Mouse (Mus musculus) left cerebral cortex, postnatal 36 days (tissue): ENCODE data around the gene Psmd11. TPM values are rescaled to one million over a fixed set of nuclear protein-coding genes. Genes with fewer than 3 reads are reported as not detected.
"Not testable (repeated sequence)": the region's sequence is repeated elsewhere in the genome, so short reads cannot be mapped to it uniquely, and the experiment has no call there.

Experiments
- DNase-seq, 2 experiments: peaks; one replicate each; pipeline ENCODE4 v3.0.0; 2021 to 2022; ENCODE audit warnings: low spot score in 2 of 2, mixed read lengths in 1 of 2
- intact Hi-C: fragments of 180-260 bp; cut with DNase I; formaldehyde crosslinking; loops from one replicate; pipeline ENCODE4 v1.15.1; 2025
- total RNA-seq, 2 experiments: library from RNA; stranded (reverse); gene quantifications; 2 replicates each; pipeline ENCODE4 v1.2.3; 2021

Gene Psmd11
- total RNA-seq, 2 experiments from 2014 or later = 96.0 to 99.9 TPM

DNA sequence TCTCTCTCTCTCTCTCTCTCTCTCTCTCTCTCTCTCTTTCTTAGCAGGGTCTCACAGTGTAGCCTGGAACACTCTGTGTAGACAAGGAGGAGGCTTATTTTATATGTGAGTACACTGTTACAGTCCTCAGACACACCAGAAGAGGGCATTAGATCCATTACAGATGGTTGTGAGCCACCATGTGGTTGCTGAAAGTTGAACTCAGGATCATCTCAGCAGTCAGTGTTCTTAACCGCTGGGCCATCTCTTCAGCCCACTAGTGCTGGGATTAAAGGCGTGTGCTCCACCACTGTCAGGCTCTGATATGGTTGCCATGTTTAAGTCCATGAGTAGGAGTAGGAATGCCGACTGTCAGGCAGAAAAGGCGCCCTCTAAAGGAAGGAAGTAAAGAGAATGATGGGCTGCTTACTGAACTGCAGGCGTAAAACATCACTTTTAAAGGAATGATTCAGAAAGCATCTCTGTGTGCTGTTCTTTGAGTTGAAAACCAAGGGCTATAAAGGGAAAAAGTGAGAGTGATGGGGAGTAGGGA is 3.1 kb upstream of the Psmd11 start:
- intact Hi-C loops = no loop called here
- no peak for DNase-seq

DNA sequence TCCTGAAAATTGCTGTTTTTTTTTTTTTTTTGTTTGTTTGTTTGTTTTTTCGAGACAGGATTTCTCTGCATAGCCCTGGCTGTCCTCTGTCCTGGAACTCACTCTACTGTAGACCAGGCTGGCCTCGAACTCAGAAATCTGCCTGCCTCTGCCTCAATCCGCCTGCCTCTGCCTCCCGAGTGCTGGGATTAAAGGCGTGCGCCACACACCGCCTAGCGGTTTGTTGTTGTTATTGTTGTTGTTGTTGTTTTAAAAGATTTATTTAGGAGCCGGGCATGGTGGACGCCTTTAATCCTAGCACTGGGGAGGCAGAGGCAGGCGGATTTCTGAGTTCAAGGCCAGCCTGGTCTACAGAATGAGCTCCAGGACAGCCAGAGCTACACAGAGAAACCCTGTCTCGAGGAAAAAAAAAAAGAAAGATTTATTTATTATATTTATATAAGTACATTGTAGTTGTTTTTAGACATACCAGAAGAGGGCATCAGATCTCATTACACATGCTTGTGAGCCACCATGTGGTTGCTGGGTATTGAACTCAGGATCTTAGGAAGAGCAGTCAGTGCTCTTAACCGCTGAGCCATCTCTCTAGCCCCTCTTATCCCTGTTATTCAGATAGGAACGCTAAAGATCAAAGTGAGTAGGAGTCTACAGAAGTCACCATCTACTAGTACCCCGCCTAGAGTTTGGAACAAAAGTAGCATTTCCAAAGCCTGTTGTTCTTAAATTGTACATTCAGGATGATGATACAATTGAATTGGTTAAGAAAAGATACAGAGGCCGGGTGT is 2.2 kb upstream of the Psmd11 start:
- DNase-seq, intact Hi-C loops: not testable (repeated sequence)

DNA sequence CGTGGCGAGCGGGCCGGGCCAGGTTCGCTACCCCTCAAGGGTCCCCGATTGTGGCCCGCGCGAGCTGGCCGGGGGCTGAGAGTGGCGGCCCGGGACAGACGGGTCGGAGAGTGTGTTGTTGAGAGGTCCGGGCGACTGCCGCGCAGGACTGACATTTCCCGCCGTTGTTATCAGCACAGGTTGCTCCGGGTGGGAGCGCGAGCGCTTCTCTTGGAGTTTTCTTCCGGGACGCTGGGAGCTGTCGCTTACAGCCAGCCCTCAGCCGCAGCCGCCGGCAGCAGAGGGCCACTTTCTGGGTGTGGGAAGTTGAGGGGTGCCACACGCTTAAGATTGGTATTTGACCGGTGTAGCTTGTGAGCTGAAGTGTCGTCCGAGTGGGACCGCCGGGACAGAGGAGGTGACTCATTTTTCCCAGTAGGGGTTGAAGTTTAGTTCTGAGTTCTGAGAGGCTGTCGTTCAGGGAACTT is 627 bp downstream of the Psmd11 start:
- DNase-seq = peak in 1 of 2 experiments; percentile 49
- intact Hi-C loops = loop anchor here (2.0 kb wide), 1 partner anchor 242 kb away; no protein-coding TSS in a partner anchor

DNA sequence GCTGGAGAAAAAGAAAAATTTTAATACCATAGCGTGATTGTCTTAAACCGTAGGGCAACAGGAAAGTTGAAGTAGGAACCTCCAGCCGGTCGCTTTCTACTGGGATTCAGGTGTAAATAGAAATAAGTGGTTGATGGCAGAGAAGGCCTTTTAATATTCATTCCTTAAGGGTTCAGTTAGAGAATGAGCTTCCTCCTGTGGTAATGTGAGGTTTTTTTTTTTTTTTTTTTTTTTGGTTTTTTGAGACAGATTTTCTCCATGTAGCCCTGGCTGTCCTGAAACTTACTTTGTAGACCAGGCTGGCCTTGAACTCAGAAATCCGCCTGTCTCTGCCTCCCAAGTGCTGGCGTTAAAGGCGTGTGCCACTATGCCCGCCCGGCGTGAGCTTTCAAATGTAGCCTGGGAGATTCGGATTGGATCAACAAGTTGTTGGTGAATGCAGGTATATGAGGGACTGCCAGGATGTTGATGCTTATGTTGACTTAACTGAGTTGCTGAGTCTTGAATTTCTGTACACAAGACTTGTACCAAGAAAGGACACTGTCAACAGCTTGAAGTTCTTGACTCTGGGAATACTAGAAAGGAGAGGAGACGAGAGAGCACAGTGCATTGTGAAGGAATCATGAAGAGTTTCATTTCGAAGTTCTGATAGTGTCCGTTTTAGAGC is 1.2 kb downstream of the Psmd11 start:
- no peak for DNase-seq
- intact Hi-C loops = loop anchor here (2.0 kb wide), 1 partner anchor 241 kb away; no protein-coding TSS in a partner anchor

DNA sequence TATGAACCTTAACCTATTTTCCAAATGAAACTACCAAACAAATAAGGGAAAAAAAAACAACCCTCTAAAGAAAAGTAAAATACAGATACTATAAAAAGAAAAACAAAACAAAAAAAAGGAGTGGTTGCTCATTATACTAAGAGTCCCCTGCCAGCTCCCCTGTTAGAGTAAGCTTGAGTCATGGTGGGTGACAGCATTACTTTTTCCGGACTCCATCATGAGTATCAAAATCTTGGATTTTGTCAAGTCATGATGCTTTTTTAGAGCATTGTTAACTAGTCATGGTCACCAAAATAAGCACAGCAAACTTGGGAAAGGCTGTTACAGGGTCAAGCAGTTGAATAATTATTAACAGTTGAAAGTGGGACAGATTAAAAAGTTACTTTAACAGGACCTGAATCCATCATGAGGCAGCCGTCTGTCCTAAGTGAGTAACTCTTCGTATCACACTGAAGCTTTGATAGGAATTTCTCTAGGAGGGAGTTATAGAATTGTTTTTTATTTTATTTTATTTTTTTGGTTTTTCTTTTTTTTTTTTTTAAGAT is 2.0 kb downstream of the Psmd11 start:
- intact Hi-C loops = no loop called here
- DNase-seq = no peak

DNA sequence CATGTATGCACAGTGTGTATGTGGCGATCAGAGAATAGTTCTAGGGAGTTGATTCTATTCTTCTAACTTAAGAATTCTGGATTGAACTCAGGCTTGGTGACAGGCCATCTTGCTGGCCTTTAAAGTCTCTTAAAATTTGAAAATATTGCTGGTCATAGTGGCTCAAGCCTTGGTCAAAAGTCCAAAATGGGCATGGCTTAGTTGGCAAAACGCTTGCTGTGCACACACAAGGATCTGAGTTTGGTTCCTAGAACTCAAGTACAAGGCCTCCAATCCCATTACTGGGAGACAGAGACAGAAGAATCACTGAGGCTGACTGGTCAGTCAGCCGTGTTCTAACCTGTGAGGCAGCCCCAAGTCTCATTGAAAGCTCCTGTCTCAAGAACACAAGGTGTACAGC is 18.5 kb downstream of the Psmd11 start:
- intact Hi-C loops = no loop called here

DNA sequence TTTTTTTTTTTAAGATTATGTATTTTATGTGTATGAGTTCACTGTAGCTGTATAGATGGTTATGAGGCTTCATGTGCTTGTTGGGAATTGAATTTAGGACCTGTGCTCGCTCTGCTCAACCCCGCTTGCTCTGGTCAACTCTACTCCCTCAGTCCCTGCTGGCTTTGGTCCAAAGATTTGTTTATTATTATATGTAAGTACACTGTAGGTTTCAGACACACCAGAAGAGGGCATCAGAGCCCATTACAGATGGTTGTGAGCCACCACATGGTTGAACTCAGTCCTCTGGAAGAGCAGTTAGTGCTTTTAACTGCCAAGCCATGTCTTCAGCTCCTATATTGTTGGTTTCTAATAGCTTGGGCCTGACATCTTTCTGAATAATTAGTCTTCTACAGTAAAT is 21.4 kb downstream of the Psmd11 start:
- DNase-seq = no peak
- intact Hi-C loops = no loop called here

More for the DNA sequence above, 18.5 kb downstream of the Psmd11 start:
- DNase-seq = no peak

DNA sequence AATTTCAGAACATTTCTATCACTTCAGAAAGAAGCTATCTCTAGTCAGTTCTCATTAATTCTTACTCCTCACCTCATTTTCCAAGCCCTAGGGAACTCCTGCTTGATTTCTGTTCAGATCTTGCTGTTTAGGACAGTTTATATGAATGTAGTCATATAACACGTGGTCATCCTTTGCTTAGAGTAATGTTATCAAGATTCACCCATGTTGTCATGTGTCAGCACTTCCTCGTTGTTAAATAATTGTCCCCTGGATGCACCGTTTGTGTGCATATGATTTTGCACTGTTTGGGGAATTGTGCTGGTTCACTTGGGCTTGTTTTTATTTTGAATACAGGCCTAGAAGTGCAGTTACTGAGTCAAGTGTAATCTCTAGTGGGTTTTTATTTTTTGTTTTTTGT is 23.8 kb downstream of the Psmd11 start:
- intact Hi-C loops = no loop called here
- DNase-seq = no peak

DNA sequence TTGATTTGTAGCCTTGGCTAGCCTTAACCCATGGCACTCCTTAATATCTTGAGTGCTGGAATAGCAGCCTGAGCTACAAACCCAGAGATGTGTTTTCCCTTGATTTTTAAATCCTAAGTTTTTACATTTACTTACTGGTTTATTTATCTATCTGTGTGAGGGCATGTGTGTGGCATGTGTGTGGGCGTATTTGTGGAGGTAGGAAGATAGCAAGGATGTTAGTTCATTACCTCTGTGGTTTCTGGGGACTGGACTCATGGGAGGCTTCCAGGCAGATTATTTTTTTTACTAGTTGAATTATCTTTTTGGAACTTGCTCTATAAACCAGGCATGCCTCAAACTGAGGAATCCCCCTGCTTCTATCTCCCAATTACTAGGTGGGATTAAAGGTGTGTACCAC is 24.8 kb downstream of the Psmd11 start:
- intact Hi-C loops = no loop called here

DNA sequence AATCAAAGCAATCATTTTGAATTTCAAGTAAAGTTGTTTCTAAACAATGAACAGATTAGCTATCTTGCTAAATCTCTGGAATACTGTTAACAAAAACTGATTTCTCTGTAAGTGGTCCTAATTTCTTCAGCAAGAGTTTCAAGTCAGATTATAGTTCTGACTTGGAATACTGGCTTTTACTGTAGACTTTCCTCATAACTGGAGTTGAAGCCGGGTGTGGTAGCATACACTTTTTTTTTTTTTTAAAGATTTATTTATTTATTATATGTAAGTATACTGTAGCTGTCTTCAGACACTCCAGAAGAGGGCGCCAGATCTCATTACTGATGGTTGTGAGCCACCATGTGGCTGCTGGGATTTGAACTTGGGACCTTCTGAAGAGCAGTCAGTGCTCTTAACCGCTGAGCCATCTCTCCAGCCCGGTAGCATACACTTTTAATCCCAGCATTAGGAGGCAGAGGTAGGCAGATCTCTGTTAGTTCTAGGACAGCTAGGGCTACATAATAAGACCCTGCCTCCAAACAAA is 35.3 kb downstream of the Psmd11 start:
- DNase-seq, intact Hi-C loops: not testable (repeated sequence)

More for the DNA sequence above, 24.8 kb downstream of the Psmd11 start:
- no peak for DNase-seq

DNA sequence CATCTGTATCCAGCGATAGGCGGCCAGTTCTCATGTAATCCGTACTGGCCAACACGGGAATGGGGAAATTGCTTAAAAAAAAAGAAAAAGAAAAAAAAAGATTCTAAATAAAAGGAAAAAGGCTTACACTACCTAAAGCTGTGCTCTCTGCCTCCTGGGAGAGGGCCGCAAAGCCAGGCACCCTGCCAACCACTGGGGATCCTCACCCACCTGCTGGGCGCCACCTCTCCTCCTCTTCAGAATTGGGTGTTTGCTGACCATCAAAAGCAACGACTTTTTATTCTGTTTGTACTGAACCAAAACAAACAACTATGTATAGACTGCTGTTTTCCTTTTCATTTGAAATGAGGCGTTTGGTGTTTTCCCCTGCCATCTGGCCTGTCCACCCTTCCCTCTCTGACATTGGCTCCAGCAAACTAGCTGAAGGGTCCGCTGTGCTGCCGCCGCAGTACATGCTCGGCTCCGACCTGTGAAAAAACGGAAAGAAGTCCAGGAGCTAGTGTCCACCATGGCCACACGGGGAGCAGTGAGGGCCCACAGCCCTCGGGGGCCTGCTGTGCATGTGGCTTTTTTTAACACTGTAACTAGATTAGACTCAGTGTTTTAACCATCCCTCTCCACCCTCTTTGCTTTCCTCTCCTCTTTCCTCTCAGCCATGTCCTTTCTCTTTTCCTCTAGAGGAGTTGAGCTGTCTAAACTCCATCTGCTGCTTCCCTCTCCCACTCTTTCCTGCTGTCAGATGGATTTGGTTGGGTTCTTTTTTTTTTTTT is 43.6 kb downstream of the Psmd11 start:
- intact Hi-C loops = no loop called here
- peak in 1 of 2 experiments; percentile 32 for DNase-seq

DNA sequence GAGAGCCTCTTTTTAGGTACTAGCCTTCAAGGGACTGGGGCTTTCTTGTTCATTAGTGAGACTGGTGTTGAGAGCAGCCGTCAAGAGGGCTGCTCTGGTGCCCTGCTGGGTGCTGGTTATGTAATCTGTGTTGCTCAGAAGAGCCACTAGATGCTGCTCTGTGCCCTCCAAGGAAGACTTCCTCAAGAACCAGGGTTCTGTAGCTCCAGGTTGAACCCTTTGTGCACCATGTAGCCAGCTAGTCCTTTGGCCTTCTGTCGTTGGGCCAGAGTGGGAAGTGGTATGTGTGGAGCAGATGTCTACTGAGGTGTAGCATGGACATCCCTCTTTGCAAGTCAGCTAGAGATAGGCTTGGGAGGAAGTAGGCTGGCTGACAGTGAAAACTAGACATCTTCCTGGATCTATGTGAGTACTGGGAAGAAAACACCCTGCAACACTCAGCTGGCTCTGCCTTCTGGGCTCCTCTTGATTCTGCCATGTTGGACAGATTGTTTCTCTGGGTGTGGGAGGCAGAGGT is 45.8 kb downstream of the Psmd11 start:
- intact Hi-C loops = loop anchor here (1.0 kb wide), 1 partner anchor 197 kb away; no protein-coding TSS in a partner anchor
- peak; percentile 41 to 57 for DNase-seq

DNA sequence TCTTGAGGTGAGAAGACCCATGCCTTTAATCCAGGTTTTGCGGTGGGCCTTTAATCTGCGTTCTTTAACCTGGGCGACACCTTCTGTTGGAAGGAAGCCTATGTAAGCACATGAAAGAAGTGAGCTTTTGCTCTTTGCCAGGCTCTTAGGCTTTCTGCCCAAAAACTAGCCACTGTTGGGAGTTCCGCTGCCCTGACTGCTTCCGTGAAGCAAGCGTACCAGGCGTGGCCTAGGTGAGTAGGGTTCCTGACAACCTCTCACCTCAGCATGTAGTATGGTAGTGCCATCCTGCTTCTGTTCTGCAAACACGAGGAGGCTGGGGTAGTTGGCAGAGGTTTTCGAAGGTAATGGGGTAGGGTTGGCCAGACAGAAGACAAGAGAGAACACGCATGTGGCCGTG is 46.4 kb downstream of the Psmd11 start:
- no peak for DNase-seq
- intact Hi-C loops = loop anchor here (1.0 kb wide), 1 partner anchor 196 kb away; no protein-coding TSS in a partner anchor

DNA sequence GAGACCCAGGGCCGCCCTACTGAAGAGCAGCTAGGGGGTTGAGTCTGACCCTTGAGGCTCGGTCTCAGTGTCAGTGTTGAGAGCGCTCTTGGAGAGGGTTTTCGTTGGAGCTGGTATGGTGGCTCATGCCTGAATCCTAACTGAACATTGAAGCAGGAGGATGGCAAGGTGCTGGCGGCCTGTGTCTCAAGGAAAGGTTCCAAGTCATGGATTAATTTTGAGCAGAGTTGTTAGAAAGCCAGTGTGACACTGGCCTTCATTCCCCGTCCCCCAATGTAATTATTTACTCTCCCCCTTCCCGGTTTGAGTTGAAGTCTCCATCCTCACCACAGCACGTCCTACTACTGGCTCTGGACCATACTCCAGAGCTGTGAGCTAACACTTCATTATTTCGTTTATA is 47.1 kb downstream of the Psmd11 start:
- intact Hi-C loops = no loop called here
- DNase-seq = no peak

DNA sequence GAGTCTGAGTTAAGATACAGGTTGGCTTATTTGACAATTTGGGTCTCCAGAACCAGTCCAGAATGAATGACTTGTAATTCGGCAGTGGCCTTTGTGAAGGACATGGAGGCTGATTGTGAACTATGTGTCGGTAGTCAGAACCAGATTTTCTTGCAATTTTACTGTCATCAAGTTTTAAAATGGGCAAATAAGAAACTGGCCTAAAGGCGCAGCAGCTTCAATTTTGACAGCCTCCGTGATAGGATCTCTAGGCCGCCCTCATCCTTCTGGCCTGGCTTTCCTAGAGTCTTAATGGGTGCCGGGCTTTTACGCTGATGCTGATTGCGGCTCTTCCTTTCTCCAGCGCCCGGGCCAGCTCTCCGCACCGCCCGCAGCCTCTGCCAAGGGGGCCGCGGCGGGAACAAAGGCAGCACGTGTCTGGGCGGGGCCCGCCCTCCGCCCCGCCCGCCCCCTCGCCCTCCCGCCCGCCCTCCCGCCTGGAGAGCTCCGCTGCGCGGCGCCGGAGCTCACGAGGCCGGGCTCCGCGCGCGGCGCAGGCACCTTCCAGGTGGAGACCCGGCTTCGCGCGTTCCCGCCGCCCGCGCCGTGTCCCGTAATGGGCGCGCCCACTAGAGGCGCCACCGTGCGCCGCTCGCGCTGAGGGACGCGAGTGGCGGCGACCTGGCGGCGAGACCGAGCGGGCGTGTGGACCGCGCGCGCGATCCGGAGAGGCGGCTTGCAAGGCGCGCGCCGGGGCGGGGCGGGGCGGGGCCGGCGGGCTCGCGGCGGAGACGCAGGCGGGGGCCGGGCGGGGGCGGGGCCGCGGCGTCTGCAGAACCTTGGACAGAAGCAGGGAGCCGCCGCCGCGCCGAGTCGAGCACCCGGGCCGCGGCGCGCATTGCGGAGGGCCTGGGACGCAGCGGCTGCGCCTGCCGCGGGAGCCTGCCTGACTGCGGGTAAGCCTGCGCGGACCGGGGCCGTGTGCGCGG is 48.1 kb downstream of the Psmd11 start, which contains the start of gene Cdk5r1:
TSS of gene Cdk5r1 (plus strand) at position 802 of the 968 bp plus-strand sequence.
- DNase-seq = peak; percentile 89 to 95
- intact Hi-C loops = loop anchor here (2.0 kb wide), 2 partner anchors 28 to 126 kb away; no protein-coding TSS in a partner anchor

DNA sequence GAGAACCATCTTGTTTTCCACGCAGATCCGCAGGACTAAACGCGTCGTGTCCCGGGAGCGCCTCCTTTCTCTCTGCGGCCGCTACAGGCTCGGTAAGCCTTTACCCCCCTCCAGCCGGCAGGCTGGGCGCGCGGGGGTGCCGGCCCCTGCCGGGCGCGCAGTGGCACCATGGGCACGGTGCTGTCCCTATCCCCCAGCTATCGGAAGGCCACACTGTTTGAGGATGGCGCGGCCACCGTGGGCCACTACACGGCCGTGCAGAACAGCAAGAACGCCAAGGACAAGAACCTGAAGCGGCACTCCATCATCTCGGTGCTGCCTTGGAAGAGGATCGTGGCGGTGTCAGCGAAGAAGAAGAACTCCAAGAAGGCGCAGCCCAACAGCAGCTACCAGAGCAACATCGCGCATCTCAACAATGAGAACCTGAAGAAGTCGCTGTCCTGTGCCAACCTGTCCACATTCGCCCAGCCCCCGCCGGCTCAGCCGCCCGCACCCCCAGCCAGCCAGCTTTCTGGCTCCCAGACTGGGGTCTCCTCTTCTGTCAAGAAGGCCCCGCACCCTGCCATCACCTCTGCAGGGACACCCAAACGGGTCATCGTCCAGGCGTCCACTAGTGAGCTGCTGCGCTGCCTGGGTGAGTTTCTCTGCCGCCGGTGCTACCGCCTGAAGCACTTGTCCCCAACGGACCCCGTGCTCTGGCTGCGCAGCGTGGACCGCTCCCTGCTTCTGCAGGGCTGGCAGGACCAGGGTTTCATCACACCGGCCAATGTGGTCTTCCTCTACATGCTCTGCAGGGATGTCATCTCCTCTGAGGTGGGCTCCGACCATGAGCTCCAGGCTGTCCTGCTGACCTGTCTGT is 49.2 kb downstream of the Psmd11 start:
- peak in 1 of 2 experiments; percentile 52 for DNase-seq
- intact Hi-C loops = loop anchor here (2.0 kb wide), 2 partner anchors 27 to 125 kb away; no protein-coding TSS in a partner anchor
